Comparison of ENCODE assay signal across 18 mouse cellular contexts in genomic region chr9:20961557-20961956, GRCm38 (mm10). TPM values are rescaled to one million over a fixed set of nuclear protein-coding genes. Genes with fewer than 3 reads are reported as not detected.
DNase-seq lines count a peak whose midpoint lies in the region; ATAC-seq and TF ChIP-seq lines count a peak whose summit lies in the region.
"Had no signal": no experiment of that assay in that cellular context is flagged by ENCODE, and none has a peak within 500 bp of the region (broad histone marks: within the 10 kb centered on the region; RNA-seq: fewer than 3 reads in every experiment).

No protein-coding gene starts in this region.

- peak; percentile 97 for ATAC-seq in CD4-positive, CD25-positive, alpha-beta regulatory T cell, adult 4 months
- ATAC-seq in activated CD4-positive, CD25-positive, alpha-beta regulatory T cell, adult 4 months = peak; percentile 93
- peak; percentile 52; the same call in 1 of the 2 replicates for ATAC-seq in neutrophil, adult 5-6 weeks (ENCODE audit: extremely low read depth, insufficient number of reproducible peaks, low FRiP score, poor library complexity, severe bottlenecking)
- ATAC-seq: forebrain, embryonic 15.5 days had no signal

- no peak for DNase-seq in layer of hippocampus, postnatal 10 days (ENCODE audit: low spot score in 2 of 2)
- no peak for DNase-seq in kidney, adult 11 months
- no peak for DNase-seq in gastrocnemius, adult 2 months
- DNase-seq: adrenal gland, adult 2 months; cerebellum, adult 18-20 months; heart, adult 11 months; heart, postnatal 4 days; liver, embryonic 13.5 days; right cerebral cortex, postnatal 4 days had no signal

- TF ChIP-seq CTCF in gastrocnemius, adult 2 months (IDR thresholded peaks at IDR 0.05) = no peak

- WGBS in macrophage (ENCODE audit: missing documents) = 9% methylated on average over 9 of the region's 9 CpGs

- intact Hi-C loops in gastrocnemius, adult 2 months (cut with DNase I) = no loop called here

- H3K4me3 ChIP-seq in macrophage (ENCODE audit: inconsistent target) = no peak overlapping the region
- H3K4me3 ChIP-seq in gastrocnemius, adult 2 months = no peak overlapping the region
- H3K4me3 ChIP-seq: embryonic facial prominence, embryonic 12.5 days; forebrain, embryonic 15.5 days; left cerebral cortex, adult 2 months; liver, embryonic 13.5 days; lung, embryonic 15.5 days; neural tube, embryonic 15.5 days had no signal

- peaks cover 12% of the 10 kb centered on the region; the same call in 1 of the 2 replicates for H3K36me3 ChIP-seq in macrophage (ENCODE audit: inconsistent target)
- H3K36me3 ChIP-seq: forebrain, embryonic 15.5 days; liver, embryonic 13.5 days; neural tube, embryonic 15.5 days had no signal

- peak overlapping the region; percentile 78 for H3K27ac ChIP-seq in macrophage
- no peak overlapping the region for H3K27ac ChIP-seq in gastrocnemius, adult 2 months
- H3K27ac ChIP-seq: embryonic facial prominence, embryonic 12.5 days; forebrain, embryonic 15.5 days; left cerebral cortex, adult 2 months; liver, embryonic 13.5 days; lung, embryonic 15.5 days; neural tube, embryonic 15.5 days had no signal

- H3K79me2 ChIP-seq in macrophage (ENCODE audit: inconsistent target) = peaks cover 19% of the 10 kb centered on the region

RNA-seq across cellular contexts. Expression of gene Dnmt1, which starts 1.9 kb away (rescaled TPM):
- 10 to 100 TPM; 43.0 to 75.2 TPM for polyA plus RNA-seq in CD4-positive, CD25-positive, alpha-beta regulatory T cell, adult 4 months (2017; shearing (Covaris generic))
- 10 to 100 TPM; 51.2 to 52.7 TPM for polyA plus RNA-seq in activated CD4-positive, CD25-positive, alpha-beta regulatory T cell, adult 4 months (2017; shearing (Covaris generic))
- 100 to 1,000 TPM in 10 of 26 experiments, 10 to 100 TPM in 16; 13.2 to 201 (median 81.1) TPM for total RNA-seq in macrophage (2018; cell fraction: chromatin; rRNA removed)
- 10 to 100 TPM; 20.1 to 48.9 (median 40.0) TPM for total RNA-seq in macrophage (2018; cell fraction: cytosol; rRNA removed)
- total RNA-seq in macrophage (2018; cell fraction: nucleus; rRNA removed) = 100 to 1,000 TPM in 1 of 26 experiments, 10 to 100 TPM in 25; 17.4 to 162 (median 47.9) TPM
- polyA plus RNA-seq in macrophage (2018) = 37.5 to 90.6 TPM (median 56.1 TPM) in 3 replicates
- 58.3 and 60.4 TPM in 2 replicates for total RNA-seq in neutrophil, adult 5-6 weeks (2017)
- 10 to 100 TPM; 47.4 to 52.1 TPM for total RNA-seq in layer of hippocampus, postnatal 10 days (2021)
- total RNA-seq in gastrocnemius, adult 2 months (2021) = 1 to 10 TPM; 5.2 to 7.9 TPM

RNA-seq across cellular contexts. Expression of gene S1pr2, which starts 15.0 kb away (rescaled TPM):
- polyA plus RNA-seq in CD4-positive, CD25-positive, alpha-beta regulatory T cell, adult 4 months (2017; shearing (Covaris generic)) = 1 to 10 TPM; 3.2 to 5.6 TPM
- 1 to 10 TPM; 3.2 to 5.0 TPM for polyA plus RNA-seq in activated CD4-positive, CD25-positive, alpha-beta regulatory T cell, adult 4 months (2017; shearing (Covaris generic))
- total RNA-seq in macrophage (2018; cell fraction: chromatin; rRNA removed) = 10 to 100 TPM in 19 of 26 experiments, 1 to 10 TPM in 7; 4.2 to 77.2 (median 16.0) TPM
- 10 to 100 TPM in 25 of 26 experiments, 1 to 10 TPM in 1; 9.4 to 57.2 (median 41.3) TPM for total RNA-seq in macrophage (2018; cell fraction: cytosol; rRNA removed)
- total RNA-seq in macrophage (2018; cell fraction: nucleus; rRNA removed) = 10 to 100 TPM; 12.2 to 88.6 (median 34.5) TPM
- 16.4 to 43.0 TPM (median 32.4 TPM) in 3 replicates for polyA plus RNA-seq in macrophage (2018)
- 0.98 and 1.3 TPM in 2 replicates for total RNA-seq in neutrophil, adult 5-6 weeks (2017)
- 1 to 10 TPM; 3.1 to 4.1 TPM for total RNA-seq in layer of hippocampus, postnatal 10 days (2021)
- 1 to 10 TPM; 2.0 to 2.3 TPM for total RNA-seq in gastrocnemius, adult 2 months (2021)

RNA-seq across cellular contexts. Expression of gene Mrpl4, which starts 41.0 kb away (rescaled TPM):
- polyA plus RNA-seq in CD4-positive, CD25-positive, alpha-beta regulatory T cell, adult 4 months (2017; shearing (Covaris generic)) = 100 to 1,000 TPM in 1 of 2 experiments, 10 to 100 TPM in 1; 94.9 to 122 TPM
- polyA plus RNA-seq in activated CD4-positive, CD25-positive, alpha-beta regulatory T cell, adult 4 months (2017; shearing (Covaris generic)) = 100 to 1,000 TPM; 100 to 103 TPM
- total RNA-seq in macrophage (2018; cell fraction: chromatin; rRNA removed) = 10 to 100 TPM; 13.5 to 52.6 (median 33.4) TPM
- total RNA-seq in macrophage (2018; cell fraction: cytosol; rRNA removed) = 10 to 100 TPM; 37.6 to 59.8 (median 51.4) TPM
- total RNA-seq in macrophage (2018; cell fraction: nucleus; rRNA removed) = 10 to 100 TPM; 10.2 to 51.7 (median 31.3) TPM
- polyA plus RNA-seq in macrophage (2018) = 27.9 to 56.9 TPM (median 50.5 TPM) in 3 replicates
- total RNA-seq in neutrophil, adult 5-6 weeks (2017) = 26.6 and 30.0 TPM in 2 replicates
- 10 to 100 TPM; 47.2 to 54.4 TPM for total RNA-seq in layer of hippocampus, postnatal 10 days (2021)
- total RNA-seq in gastrocnemius, adult 2 months (2021) = 10 to 100 TPM; 51.8 to 70.0 TPM

RNA-seq across cellular contexts. Expression of gene Icam1, which starts 54.2 kb away (rescaled TPM):
- 100 to 1,000 TPM in 1 of 2 experiments, 10 to 100 TPM in 1; 66.8 to 106 TPM for polyA plus RNA-seq in CD4-positive, CD25-positive, alpha-beta regulatory T cell, adult 4 months (2017; shearing (Covaris generic))
- polyA plus RNA-seq in activated CD4-positive, CD25-positive, alpha-beta regulatory T cell, adult 4 months (2017; shearing (Covaris generic)) = 10 to 100 TPM; 55.3 to 64.7 TPM
- 1,000 to 10,000 TPM in 13 of 26 experiments, 100 to 1,000 TPM in 10, 10 to 100 TPM in 3; 57.0 to 3,038 (median 1,000) TPM for total RNA-seq in macrophage (2018; cell fraction: chromatin; rRNA removed)
- 1,000 to 10,000 TPM in 2 of 26 experiments, 100 to 1,000 TPM in 18, 10 to 100 TPM in 6; 49.9 to 1,322 (median 265) TPM for total RNA-seq in macrophage (2018; cell fraction: cytosol; rRNA removed)
- 1,000 to 10,000 TPM in 17 of 26 experiments, 100 to 1,000 TPM in 8, 10 to 100 TPM in 1; 95.6 to 2,581 (median 1,271) TPM for total RNA-seq in macrophage (2018; cell fraction: nucleus; rRNA removed)
- polyA plus RNA-seq in macrophage (2018) = 35.3 to 116 TPM (median 39.2 TPM) in 3 replicates
- 34.6 and 36.9 TPM in 2 replicates for total RNA-seq in neutrophil, adult 5-6 weeks (2017)
- total RNA-seq in layer of hippocampus, postnatal 10 days (2021) = 1 to 10 TPM; 3.0 to 3.9 TPM
- 1 to 10 TPM; 1.7 to 1.9 TPM for total RNA-seq in gastrocnemius, adult 2 months (2021)
